ENCODE assay signal across 8 mouse cellular contexts in genomic region chr7:17056081-17056581, GRCm38 (mm10). TPM values are rescaled to one million over a fixed set of nuclear protein-coding genes. Genes with fewer than 3 reads are reported as not detected.
DNase-seq lines count a peak whose midpoint lies in the region; ATAC-seq lines count a peak whose summit lies in the region.

No protein-coding gene starts in this region.

- H3K9ac ChIP-seq in embryonic facial prominence, embryonic 13.5 days, result peak overlapping the region; percentile 76
- peak overlapping the region; percentile 57 for H3K9ac ChIP-seq in limb, embryonic 11.5 days (ENCODE audit: low read length)
- peak overlapping the region; percentile 69 for H3K9ac ChIP-seq in midbrain, embryonic 13.5 days (replicated peaks)

- H3K36me3 ChIP-seq in embryonic facial prominence, embryonic 13.5 days, result peaks cover 32% of the 10 kb centered on the region
- H3K36me3 ChIP-seq in limb, embryonic 11.5 days (ENCODE audit: control insufficient read depth, insufficient read depth, low read length), result no peaks in the 10 kb centered on the region
- no peaks in the 10 kb centered on the region for H3K36me3 ChIP-seq in midbrain, embryonic 13.5 days

- ATAC-seq in embryonic facial prominence, embryonic 13.5 days (ENCODE audit: insufficient number of reproducible peaks, insufficient read depth, low FRiP score, low TSS enrichment, low read depth), result peak; percentile 74
- ATAC-seq in limb, embryonic 11.5 days (ENCODE audit: insufficient number of reproducible peaks, low FRiP score, low TSS enrichment, low read depth), result peak; percentile 71
- peak; percentile 76 for ATAC-seq in midbrain, embryonic 13.5 days

- H3K9me3 ChIP-seq in embryonic facial prominence, embryonic 13.5 days, result 0 out of 2 replicates have a peak, but pooled peaks cover 5% of the 10 kb centered on the region
- peaks cover 4% of the 10 kb centered on the region; the same call in 1 of the 2 replicates for H3K9me3 ChIP-seq in limb, embryonic 11.5 days (ENCODE audit: control insufficient read depth, low read length)
- H3K9me3 ChIP-seq in midbrain, embryonic 13.5 days, result no peaks in the 10 kb centered on the region

- H3K4me3 ChIP-seq in embryonic facial prominence, embryonic 13.5 days, result peak overlapping the region; percentile 53
- peak overlapping the region; percentile 41 for H3K4me3 ChIP-seq in limb, embryonic 11.5 days (ENCODE audit: low read depth, low read length)
- H3K4me3 ChIP-seq in midbrain, embryonic 13.5 days (replicated peaks), result peak overlapping the region; percentile 49

- DNase-seq in layer of hippocampus, adult 11-12 months (ENCODE audit: low spot score), result peak; percentile 92
- no peak for DNase-seq in layer of hippocampus, adult 9-10 months (ENCODE audit: low spot score)
- peak; percentile 99 for DNase-seq in heart, adult 11 months
- peak; percentile 97 for DNase-seq in kidney, adult 11 months
- peak; percentile 86 for DNase-seq in limb, embryonic 11.5 days (ENCODE audit: low spot score)
- peak; percentile 70 to 72 for DNase-seq in spleen, postnatal 36 days (ENCODE audit: low spot score in 2 of 2)

- H3K4me1 ChIP-seq in embryonic facial prominence, embryonic 13.5 days, result peaks cover 55% of the 10 kb centered on the region
- peaks cover 36% of the 10 kb centered on the region for H3K4me1 ChIP-seq in limb, embryonic 11.5 days (ENCODE audit: control insufficient read depth, insufficient read depth, low read length)
- peaks cover 49% of the 10 kb centered on the region for H3K4me1 ChIP-seq in midbrain, embryonic 13.5 days (replicated peaks)

- peak overlapping the region; percentile 87 for H3K4me2 ChIP-seq in embryonic facial prominence, embryonic 13.5 days
- H3K4me2 ChIP-seq in limb, embryonic 11.5 days (ENCODE audit: low read depth, severe bottlenecking), result peak overlapping the region; percentile 82
- peak overlapping the region; percentile 77 for H3K4me2 ChIP-seq in midbrain, embryonic 13.5 days (replicated peaks)

- WGBS in embryonic facial prominence, embryonic 13.5 days, result under 1% methylated on average over 42 of the region's 42 CpGs
- WGBS in limb, embryonic 11.5 days, result 1% methylated on average over 42 of the region's 42 CpGs
- WGBS in midbrain, embryonic 13.5 days, result under 1% methylated on average over 42 of the region's 42 CpGs

- H3K27me3 ChIP-seq in embryonic facial prominence, embryonic 13.5 days, result no peaks in the 10 kb centered on the region
- no peaks in the 10 kb centered on the region for H3K27me3 ChIP-seq in limb, embryonic 11.5 days (ENCODE audit: control insufficient read depth, insufficient read depth, low read length)
- H3K27me3 ChIP-seq in midbrain, embryonic 13.5 days, result peaks cover 13% of the 10 kb centered on the region

- peak overlapping the region; percentile 97 for H3K27ac ChIP-seq in embryonic facial prominence, embryonic 13.5 days
- H3K27ac ChIP-seq in limb, embryonic 11.5 days (replicated peaks; ENCODE audit: low read depth, low read length), result peak overlapping the region; percentile 72
- H3K27ac ChIP-seq in midbrain, embryonic 13.5 days, result peak overlapping the region; percentile 53

RNA-seq across cellular contexts. Expression of gene Hif3a, which starts 6.1 kb away (rescaled TPM):
- 14.7 and 16.5 TPM in 2 replicates for polyA plus RNA-seq in embryonic facial prominence, embryonic 13.5 days (2015; fragmentation: Nextera tagmentation; extraction: Ambion mirVana)
- 8.9 and 9.6 TPM in 2 replicates for polyA plus RNA-seq in limb, embryonic 11.5 days (2014; fragmentation: Nextera tagmentation; extraction: Ambion mirVana)
- 2.0 and 2.4 TPM in 2 replicates for polyA plus RNA-seq in midbrain, embryonic 13.5 days (2015; fragmentation: Nextera tagmentation; extraction: Ambion mirVana)

RNA-seq across cellular contexts. Expression of gene Psg16, which starts 17.7 kb away (rescaled TPM):
- polyA plus RNA-seq in embryonic facial prominence, embryonic 13.5 days (2015; fragmentation: Nextera tagmentation; extraction: Ambion mirVana), result 0.14 and 0.21 TPM in 2 replicates
- polyA plus RNA-seq in limb, embryonic 11.5 days (2014; fragmentation: Nextera tagmentation; extraction: Ambion mirVana), result 0.12 and 0.24 TPM in 2 replicates
- polyA plus RNA-seq in midbrain, embryonic 13.5 days (2015; fragmentation: Nextera tagmentation; extraction: Ambion mirVana), result 1.2 and 1.5 TPM in 2 replicates

RNA-seq across cellular contexts. Expression of gene Ppp5c, which starts 28.4 kb away (rescaled TPM):
- polyA plus RNA-seq in embryonic facial prominence, embryonic 13.5 days (2015; fragmentation: Nextera tagmentation; extraction: Ambion mirVana), result 109 and 112 TPM in 2 replicates
- 134 and 140 TPM in 2 replicates for polyA plus RNA-seq in limb, embryonic 11.5 days (2014; fragmentation: Nextera tagmentation; extraction: Ambion mirVana)
- 108 and 110 TPM in 2 replicates for polyA plus RNA-seq in midbrain, embryonic 13.5 days (2015; fragmentation: Nextera tagmentation; extraction: Ambion mirVana)
